Mouse (Mus musculus) intestine, postnatal 0 days (tissue): ENCODE measurements around the gene Sema6d. TPM values are rescaled to one million over a fixed set of nuclear protein-coding genes. Genes with fewer than 3 reads are reported as not detected.

Experiments
- ATAC-seq: fragments of 200-750 bp; cut with Nextera tagmentation; 2 replicates; pipeline ENCODE4 v1.8.0; 2017; ENCODE audit warnings: mild to moderate bottlenecking, moderate TSS enrichment, moderate library complexity
- H3K27ac ChIP-seq: fragments of 300-500 bp; sonication (generic); 2 replicates; pipeline ENCODE4 v1.5.1; 2014; ENCODE audit warnings: mild to moderate bottlenecking, low read depth, low read length, moderate library complexity
- H3K27me3 ChIP-seq: fragments of 300-500 bp; sonication (generic); replicated peaks from 2 replicates; pipeline ENCODE4 v1.6.1; 2014; ENCODE audit warnings: low read length, mixed read lengths; ENCODE audit not compliant: control insufficient read depth, insufficient read depth
- H3K36me3 ChIP-seq: fragments of 300-500 bp; sonication (generic); 2 replicates; pipeline ENCODE4 v1.6.1; 2014; ENCODE audit warnings: mild to moderate bottlenecking, moderate library complexity; ENCODE audit not compliant: control insufficient read depth, insufficient read depth
- H3K4me1 ChIP-seq: fragments of 300-500 bp; sonication (generic); replicated peaks from 2 replicates; pipeline ENCODE4 v1.6.1; 2014; ENCODE audit warnings: antibody characterized with exemption, low read length, mixed read lengths; ENCODE audit not compliant: control insufficient read depth, insufficient read depth
- H3K4me2 ChIP-seq: fragments of 300-500 bp; sonication (generic); replicated peaks from 2 replicates; pipeline ENCODE4 v1.6.1; 2014; ENCODE audit warnings: low read depth, mild to moderate bottlenecking, moderate library complexity
- H3K4me3 ChIP-seq: fragments of 300-500 bp; sonication (generic); 2 replicates; pipeline ENCODE4 v1.5.1; 2014; ENCODE audit warnings: low read depth, low read length
- H3K9ac ChIP-seq: fragments of 300-500 bp; sonication (generic); 2 replicates; pipeline ENCODE4 v1.6.1; 2014; ENCODE audit warnings: mild to moderate bottlenecking, low read depth, low read length
- H3K9me3 ChIP-seq: fragments of 300-500 bp; sonication (generic); 2 replicates; pipeline ENCODE4 v1.6.1; 2016; ENCODE audit warnings: mixed run types; ENCODE audit not compliant: control insufficient read depth
- CTCF ChIP-seq: sonication (generic); IDR thresholded peaks from 2 replicates; pipeline ENCODE4 v1.5.1; 2016; ENCODE audit warnings: low read depth, mild to moderate bottlenecking, control low read depth, antibody characterized with exemption, moderate library complexity
- WGBS: fragments of 180-500 bp; shearing (Covaris S2); extraction: QIAGEN DNeasy Blood & Tissue Kit; methylation state at CpG from one replicate; pipeline ENCODE4 v1.1.7; 2014; 5-methylcytosine and 5-hydroxymethylcytosine counted together
- polyA plus RNA-seq: library from polyadenylated mRNA; unstranded; fragments of >200 nt; fragmentation: Nextera tagmentation; extraction: Ambion mirVana; gene quantifications from 2 replicates; pipeline ENCODE4 v1.2.1, GENCODE M21; 2015

Gene Sema6d
- polyA plus RNA-seq, 1 experiment from 2014 or later, result 10.4 TPM

GRCm38 (mm10) chr2:124602379-124602913, 512.7 kb downstream of the Sema6d start:
- WGBS, result 36% methylated on average over 8 of the region's 8 CpGs
- Histone ChIP-seq H3K36me3 (no peaks in the 10 kb centered on the region), H3K4me1 (peaks cover 16% of the 10 kb centered on the region), H3K9me3 (no peaks in the 10 kb centered on the region), H3K27ac (peak overlapping the region; percentile 98), H3K27me3 (no peaks in the 10 kb centered on the region), H3K4me2 (peak overlapping the region; percentile 54), H3K9ac (peak overlapping the region; percentile 48), H3K4me3 (no peak overlapping the region)
- no peak for TF ChIP-seq CTCF
- peak; percentile 32 for ATAC-seq

GRCm38 (mm10) chr2:124605341-124605740, 515.6 kb downstream of the Sema6d start:
- H3K9ac ChIP-seq, result no peak overlapping the region
- H3K4me1 ChIP-seq, result peaks cover 20% of the 10 kb centered on the region
- H3K27ac ChIP-seq, result no peak overlapping the region
- no peak for ATAC-seq
- H3K4me3 ChIP-seq, result no peak overlapping the region
- TF ChIP-seq CTCF, result peak; percentile 59
- 88% methylated on average over 1 of the region's 1 CpGs for WGBS
- no peaks in the 10 kb centered on the region for H3K36me3 ChIP-seq
- H3K9me3 ChIP-seq, result no peaks in the 10 kb centered on the region
- no peak overlapping the region for H3K4me2 ChIP-seq
- no peaks in the 10 kb centered on the region for H3K27me3 ChIP-seq

- Histone ChIP-seq H3K27ac (peak overlapping the region; percentile 99), H3K9me3 (no peaks in the 10 kb centered on the region), H3K4me2 (0 out of 2 replicates have a peak overlapping the region, but pooled peaks have one; percentile 13), H3K36me3 (no peaks in the 10 kb centered on the region), H3K27me3 (no peaks in the 10 kb centered on the region), H3K4me3 (no peak overlapping the region), H3K4me1 (peaks cover 12% of the 10 kb centered on the region), H3K9ac (no peak overlapping the region)
- TF ChIP-seq CTCF, result no peak
- WGBS, result 48% methylated on average over 5 of the region's 5 CpGs
- ATAC-seq, result no peak
These were observed 518.2 kb downstream of the Sema6d start for GRCm38 (mm10) chr2:124607986-124608385.

- 58% methylated on average over 4 of the region's 4 CpGs for WGBS
- Histone ChIP-seq H3K27ac (peak overlapping the region; percentile 99; the same call in 1 of the 2 replicates), H3K4me1 (peaks cover 17% of the 10 kb centered on the region), H3K36me3 (no peaks in the 10 kb centered on the region), H3K4me2 (peak overlapping the region; percentile 76), H3K9me3 (no peaks in the 10 kb centered on the region), H3K27me3 (no peaks in the 10 kb centered on the region), H3K4me3 (no peak overlapping the region), H3K9ac (no peak overlapping the region; the same call in 1 of the 2 replicates)
- ATAC-seq, result no peak
- TF ChIP-seq CTCF, result no peak
These were observed 518.8 kb downstream of the Sema6d start for GRCm38 (mm10) chr2:124608546-124608945.

GRCm38 (mm10) chr2:124609014-124609413, 519.2 kb downstream of the Sema6d start:
- no peak overlapping the region; the same call in 1 of the 2 replicates for H3K9ac ChIP-seq

GRCm38 (mm10) chr2:124609711-124610585, 520.2 kb downstream of the Sema6d start:
- Histone ChIP-seq H3K36me3 (no peaks in the 10 kb centered on the region), H3K4me2 (peak overlapping the region; percentile 76), H3K4me3 (peak overlapping the region; percentile 84), H3K27ac (peak overlapping the region; percentile 99), H3K4me1 (peaks cover 16% of the 10 kb centered on the region), H3K27me3 (no peaks in the 10 kb centered on the region), H3K9ac (peak overlapping the region; percentile 91), H3K9me3 (no peaks in the 10 kb centered on the region)
- ATAC-seq, result peak; percentile 82
- WGBS, result under 1% methylated on average over 79 of the region's 80 CpGs
- TF ChIP-seq CTCF, result peak; percentile 11; the same call in 1 of the 2 replicates

More at GRCm38 (mm10) chr2:124609014-124609413, 519.2 kb downstream of the Sema6d start:
- WGBS, result 19% methylated on average over 5 of the region's 5 CpGs
- Histone ChIP-seq H3K27ac (peak overlapping the region; percentile 99), H3K36me3 (no peaks in the 10 kb centered on the region), H3K4me3 (peak overlapping the region; percentile 84), H3K9me3 (no peaks in the 10 kb centered on the region), H3K27me3 (no peaks in the 10 kb centered on the region), H3K4me2 (peak overlapping the region; percentile 76), H3K4me1 (peaks cover 19% of the 10 kb centered on the region)
- ATAC-seq, result no peak
- no peak for TF ChIP-seq CTCF
